16 mouse cellular contexts compared by ENCODE assay signal in genomic region chr1:53997239-53997638, GRCm38 (mm10).
"Had no signal": no experiment of that assay in that cellular context is flagged by ENCODE, and none has a peak within 500 bp of the region (broad histone marks: within the 10 kb centered on the region; RNA-seq: fewer than 3 reads in every experiment).

No protein-coding gene starts in this region.

- H3K9me3 ChIP-seq: neural tube, embryonic 13.5 days; neural tube, embryonic 15.5 days; stomach, embryonic 15.5 days had no signal

- H3K4me3 ChIP-seq: neural tube, embryonic 13.5 days; neural tube, embryonic 15.5 days; stomach, embryonic 15.5 days had no signal

- H3K27me3 ChIP-seq: neural tube, embryonic 13.5 days; neural tube, embryonic 15.5 days; stomach, embryonic 15.5 days had no signal

- H3K9ac ChIP-seq: neural tube, embryonic 13.5 days; neural tube, embryonic 15.5 days; stomach, embryonic 15.5 days had no signal

- H3K27ac ChIP-seq: neural tube, embryonic 13.5 days; neural tube, embryonic 15.5 days; stomach, embryonic 15.5 days; stomach, postnatal 0 days had no signal

- H3K4me1 ChIP-seq: neural tube, embryonic 13.5 days; neural tube, embryonic 15.5 days; stomach, embryonic 15.5 days had no signal

- H3K4me2 ChIP-seq: neural tube, embryonic 13.5 days; neural tube, embryonic 15.5 days; stomach, embryonic 15.5 days had no signal

- H3K36me3 ChIP-seq: neural tube, embryonic 13.5 days; neural tube, embryonic 15.5 days; stomach, embryonic 15.5 days had no signal

- DNase-seq: retina, postnatal 1 day; right cerebral cortex, adult 18-20 months; right cerebral cortex, postnatal 14 days; right cerebral cortex, postnatal 25 days; right cerebral cortex, postnatal 4 days; spleen, adult 18-20 months; thymus, adult 18-20 months; thymus, adult 2 months; thymus, postnatal 14 days; thymus, postnatal 25 days; thymus, postnatal 36 days; thymus, postnatal 4 days had no signal
